Mouse (Mus musculus): ENCODE measurements at regions not wholly inside any gene's neighbourhood (a gene's known extent, or its start where the extent isn't known, plus 50 kb on each side); places are given as distances from the start of the nearest gene placed in this dataset.

GRCm38 (mm10) chr12:25530483-25530882, 433.5 kb upstream of the Id2 start:
- no peak for TF ChIP-seq POLR2A (IDR thresholded peaks at IDR 0.05; ENCODE audit: borderline replicate concordance, extremely low read depth, insufficient read depth, insufficient read length, poor library complexity, severe bottlenecking)
- no peak for TF ChIP-seq CTCF (IDR thresholded peaks at IDR 0.05; ENCODE audit: borderline replicate concordance, extremely low read depth, insufficient read depth, insufficient read length)
